Mouse (Mus musculus) CH12.LX (cell line): Measurements from ENCODE around the gene Herc2.

ENCODE experiments used
- CTCF ChIP-seq, 2 experiments: IDR thresholded peaks in 1 of 2; conservative IDR thresholded peaks in 1 of 2; 2 replicates each; pipeline ENCODE4 v1.5.1; 2011 to 2012; ENCODE audit warnings: low read depth in 2 of 2, low read length in 2 of 2, improper control_type of control experiment in 1 of 2, inconsistent platforms in 1 of 2, mild to moderate bottlenecking in 1 of 2, moderate library complexity in 1 of 2
- EP300 ChIP-seq: IDR thresholded peaks from 2 replicates; pipeline ENCODE4 v1.6.1; 2011; ENCODE audit warnings: low read length, improper control_type of control experiment
- HCFC1 ChIP-seq: IDR thresholded peaks from 2 replicates; pipeline ENCODE4 v1.6.1; 2012; ENCODE audit warnings: low read depth, mild to moderate bottlenecking, inconsistent platforms, low read length, improper control_type of control experiment
- JUN ChIP-seq: IDR thresholded peaks from 2 replicates; pipeline ENCODE4 v1.6.1; 2011; ENCODE audit warnings: low read depth, mild to moderate bottlenecking, low read length, improper control_type of control experiment, moderate library complexity; ENCODE audit not compliant: insufficient read depth
- MAFK ChIP-seq: IDR thresholded peaks from 2 replicates; pipeline ENCODE4 v1.6.1; 2011; ENCODE audit warnings: low read length, improper control_type of control experiment; ENCODE audit not compliant: insufficient replicate concordance
- MEF2A ChIP-seq: IDR thresholded peaks from 2 replicates; pipeline ENCODE4 v1.6.1; 2014; ENCODE audit warnings: low read depth, mild to moderate bottlenecking, inconsistent platforms, low read length, improper control_type of control experiment, borderline replicate concordance
- MXI1 ChIP-seq: IDR thresholded peaks from 2 replicates; pipeline ENCODE4 v1.6.1; 2011; ENCODE audit warnings: mild to moderate bottlenecking, low read depth, low read length, improper control_type of control experiment
- POLR2A ChIP-seq: IDR thresholded peaks from 2 replicates; pipeline ENCODE4 v1.6.1; 2011; ENCODE audit warnings: low read depth, mild to moderate bottlenecking, improper control_type of control experiment, low read length
- RAD21 ChIP-seq: IDR thresholded peaks from 2 replicates; pipeline ENCODE4 v1.6.1; 2011; ENCODE audit warnings: low read depth, mild to moderate bottlenecking, low read length, improper control_type of control experiment, moderate library complexity
- SMC3 ChIP-seq: IDR thresholded peaks from 2 replicates; pipeline ENCODE4 v1.6.1; 2011; ENCODE audit warnings: low read depth, low read length, improper control_type of control experiment
- TCF12 ChIP-seq: IDR thresholded peaks from 2 replicates; pipeline ENCODE4 v1.6.1; 2014; ENCODE audit warnings: low read depth, mild to moderate bottlenecking, inconsistent platforms, low read length, improper control_type of control experiment
- UBTF ChIP-seq: IDR thresholded peaks from 2 replicates; pipeline ENCODE4 v1.6.1; 2012; ENCODE audit warnings: low read depth, mild to moderate bottlenecking, inconsistent platforms, low read length, improper control_type of control experiment, moderate library complexity
- ZMIZ1 ChIP-seq: IDR thresholded peaks from 2 replicates; pipeline ENCODE4 v1.6.1; 2012; ENCODE audit warnings: low read depth, mild to moderate bottlenecking, inconsistent platforms, low read length, improper control_type of control experiment

DNA sequence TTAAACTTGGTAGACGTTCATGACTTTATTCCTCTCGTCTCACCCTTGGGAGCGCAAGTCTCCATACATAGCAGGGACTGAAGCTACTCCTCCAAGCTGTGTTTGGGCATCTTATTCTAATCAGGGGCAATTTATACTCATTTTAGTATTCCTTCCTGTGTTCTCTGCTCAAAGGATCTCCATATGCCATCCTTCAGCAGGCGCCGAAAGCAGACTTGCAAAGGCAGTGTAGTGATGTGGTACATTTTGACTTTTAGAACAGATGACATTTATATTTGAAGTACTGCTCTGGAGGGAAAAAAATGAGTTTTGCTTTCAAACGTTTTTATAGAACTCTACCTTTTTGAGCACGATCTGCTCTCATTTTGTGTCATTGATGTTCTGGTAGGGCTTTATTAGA is 71.0 kb downstream of the Herc2 start:
- no peak for TF ChIP-seq POLR2A
- no peak for TF ChIP-seq CTCF (conservative IDR thresholded peaks at IDR 0.05 in 1 of 2, IDR thresholded peaks at IDR 0.05 in 1 of 2; ENCODE audit: low read depth in 2 of 2, low read length in 2 of 2)
- no peak for TF ChIP-seq TCF12
- TF ChIP-seq EP300 = no peak
- no peak for TF ChIP-seq RAD21
- TF ChIP-seq MEF2A = no peak
- no peak for TF ChIP-seq MXI1
- TF ChIP-seq MAFK = no peak
- TF ChIP-seq UBTF = no peak
- no peak for TF ChIP-seq SMC3
- no peak for TF ChIP-seq HCFC1
- TF ChIP-seq JUN = no peak
- no peak for TF ChIP-seq ZMIZ1
